Mouse (Mus musculus) 416B (cell line): Measurements from ENCODE around the gene Gm32742.

Experiments used
- DNase-seq: peaks from one replicate; pipeline ENCODE4 v3.0.0; 2011; ENCODE audit warnings: low read depth

Gm32742 gene

GRCm38 (mm10) chr9:51152079-51152752, 13.1 kb downstream of the Gm32742 start:
- DNase-seq, result peak; percentile 86

GRCm38 (mm10) chr9:51147294-51147693, 18.0 kb downstream of the Gm32742 start:
- no peak for DNase-seq

- DNase-seq, result peak; percentile 36
These were observed 18.8 kb downstream of the Gm32742 start for GRCm38 (mm10) chr9:51146496-51146895.

- DNase-seq, result no peak
These were observed 21.1 kb downstream of the Gm32742 start for GRCm38 (mm10) chr9:51144218-51144617.

GRCm38 (mm10) chr9:51143437-51143836, 21.9 kb downstream of the Gm32742 start:
- DNase-seq, result no peak

- no peak for DNase-seq
These were observed 24.6 kb downstream of the Gm32742 start for GRCm38 (mm10) chr9:51140711-51141110.

GRCm38 (mm10) chr9:51139401-51139800, 25.9 kb downstream of the Gm32742 start:
- DNase-seq, result peak; percentile 39

- peak; percentile 79 for DNase-seq
These were observed 27.0 kb downstream of the Gm32742 start for GRCm38 (mm10) chr9:51138301-51138700.

- peak; percentile 32 for DNase-seq
These were observed 27.5 kb downstream of the Gm32742 start for GRCm38 (mm10) chr9:51137836-51138235.

GRCm38 (mm10) chr9:51137432-51137831, 27.9 kb downstream of the Gm32742 start:
- DNase-seq, result no peak

GRCm38 (mm10) chr9:51136985-51137384, 28.3 kb downstream of the Gm32742 start:
- DNase-seq, result peak; percentile 66

- peak; percentile 25 for DNase-seq
These were observed 50.5 kb downstream of the Gm32742 start for GRCm38 (mm10) chr9:51114767-51115166.

- peak; percentile 70 for DNase-seq
These were observed 59.6 kb downstream of the Gm32742 start for GRCm38 (mm10) chr9:51105751-51106150.

GRCm38 (mm10) chr9:51103808-51104514, 61.4 kb downstream of the Gm32742 start:
- no peak for DNase-seq

GRCm38 (mm10) chr9:51102963-51103807, 62.1 kb downstream of the Gm32742 start:
- DNase-seq, result no peak

GRCm38 (mm10) chr9:51101756-51102425, 63.4 kb downstream of the Gm32742 start, which contains the start of gene 4833427G06Rik:
Gene 4833427G06Rik, minus strand, starts transcription at chr9:51102078.
- DNase-seq, result no peak

GRCm38 (mm10) chr9:51096306-51096705, 69.0 kb downstream of the Gm32742 start:
- DNase-seq, result no peak

GRCm38 (mm10) chr9:51093697-51094096, 71.6 kb downstream of the Gm32742 start:
- no peak for DNase-seq

GRCm38 (mm10) chr9:51081614-51082013, 83.7 kb downstream of the Gm32742 start:
- DNase-seq, result no peak
